Mouse (Mus musculus) cerebellum, postnatal 25 days (tissue): ENCODE measurements around the gene Rps21.

ENCODE experiments used
- DNase-seq, 2 experiments: peaks; one replicate each; pipeline ENCODE4 v3.0.0; 2021; ENCODE audit warnings: mixed read lengths in 2 of 2

Gene Rps21

GRCm38 (mm10) chr2:180257001-180257521, at the start of gene Rps21:
Gene Rps21, plus strand, starts transcription at chr2:180257377.
- DNase-seq: peak; percentile 96 to 98

- DNase-seq: peak in 1 of 2 experiments; percentile 38
These were observed 49.3 kb upstream of the Rps21 start for GRCm38 (mm10) chr2:180207840-180208239.

DNA sequence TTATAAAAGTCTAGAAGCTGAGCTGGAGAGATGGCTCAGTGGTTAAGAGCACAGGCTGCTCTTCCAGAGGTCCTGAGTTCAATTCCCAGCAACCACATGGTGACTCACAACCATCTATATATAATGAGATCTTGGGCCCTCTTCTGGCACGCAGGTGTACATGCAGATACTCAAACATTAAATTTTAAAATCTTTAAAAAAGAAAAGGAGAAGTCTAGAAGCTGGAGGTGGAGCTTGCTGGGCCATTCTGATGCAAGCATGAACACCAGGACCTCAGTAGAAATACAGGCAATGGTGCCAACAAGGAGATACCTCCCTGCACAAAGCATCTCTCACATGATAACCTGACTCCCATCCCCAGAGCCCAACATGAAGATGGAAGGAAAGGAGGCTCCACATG, 48.2 kb upstream of the Rps21 start:
- DNase-seq: no peak

DNA sequence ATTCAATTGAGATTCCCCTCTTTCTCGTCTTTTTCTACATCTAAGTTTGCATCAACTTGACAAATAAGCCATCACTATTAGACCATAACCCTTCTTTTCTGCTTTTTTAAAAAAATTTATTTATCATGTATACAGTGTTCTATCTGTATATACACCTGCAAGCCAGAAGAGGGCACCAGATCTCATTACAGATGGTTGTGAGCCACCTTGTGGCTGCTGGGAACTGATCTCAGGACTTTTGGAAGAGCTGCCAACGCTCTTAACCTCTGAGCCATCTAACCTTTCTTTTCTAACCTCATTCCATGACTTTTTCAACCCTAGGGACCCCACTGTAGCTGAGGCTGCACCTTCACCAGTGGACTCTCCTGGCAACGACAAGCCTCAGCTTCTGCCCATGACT, 44.9 kb upstream of the Rps21 start:
- no peak for DNase-seq

DNA sequence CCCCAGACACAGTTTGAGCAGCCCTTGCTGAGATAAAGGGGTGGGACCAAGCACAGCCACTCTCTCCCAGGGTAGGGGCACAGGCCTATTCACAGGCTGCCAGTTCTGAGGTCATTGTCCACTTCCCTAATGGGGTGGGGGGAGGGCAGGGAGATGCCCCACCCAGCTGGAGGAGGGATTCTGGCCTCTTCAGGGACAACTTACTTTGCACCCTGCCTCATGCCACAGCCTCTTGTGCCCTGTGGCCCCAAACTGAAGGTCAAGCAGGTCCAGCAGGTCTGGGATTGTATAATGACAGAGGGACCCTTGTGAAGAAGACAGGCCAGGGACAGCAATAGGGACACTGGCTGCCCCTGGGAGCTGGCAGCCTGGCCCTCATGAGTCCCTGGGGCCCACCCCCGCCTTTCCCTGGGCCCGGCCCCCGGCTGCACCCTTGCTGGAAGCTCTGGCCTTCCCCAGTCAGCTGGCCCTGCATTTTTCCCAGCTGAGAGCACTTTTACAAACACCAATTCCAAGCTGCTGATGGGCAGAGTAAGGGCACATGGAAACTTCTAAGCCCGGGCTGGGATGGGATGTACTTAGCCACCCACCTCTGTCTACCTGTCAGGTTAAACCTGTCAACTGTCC, 42.7 kb upstream of the Rps21 start:
- DNase-seq: no peak

DNA sequence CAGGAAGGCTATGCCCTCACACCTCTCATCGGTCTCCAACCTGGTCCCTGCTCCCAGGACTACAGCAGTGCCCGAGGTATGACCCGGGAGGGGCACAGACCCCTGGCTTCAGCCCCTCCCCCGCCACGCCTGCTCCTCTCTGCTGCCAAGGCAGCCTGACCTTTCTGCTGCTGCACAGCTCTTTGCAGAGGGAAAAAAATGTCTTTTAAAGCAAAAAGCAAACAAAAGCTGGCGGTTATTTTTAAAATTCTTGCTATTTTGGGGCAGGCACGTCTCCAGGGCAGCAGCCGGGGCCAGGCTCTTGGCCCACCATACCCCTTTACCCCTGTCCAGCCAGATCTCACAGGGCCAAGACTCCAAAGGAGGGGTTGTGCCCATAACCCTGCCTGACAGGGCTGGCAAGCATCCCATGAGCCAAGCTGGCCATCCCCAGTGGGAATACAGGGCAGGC, 42.1 kb upstream of the Rps21 start:
- DNase-seq: peak in 1 of 2 experiments; percentile 37

GRCm38 (mm10) chr2:180215951-180216350, 41.2 kb upstream of the Rps21 start:
- DNase-seq: peak in 1 of 2 experiments; percentile 34

DNA sequence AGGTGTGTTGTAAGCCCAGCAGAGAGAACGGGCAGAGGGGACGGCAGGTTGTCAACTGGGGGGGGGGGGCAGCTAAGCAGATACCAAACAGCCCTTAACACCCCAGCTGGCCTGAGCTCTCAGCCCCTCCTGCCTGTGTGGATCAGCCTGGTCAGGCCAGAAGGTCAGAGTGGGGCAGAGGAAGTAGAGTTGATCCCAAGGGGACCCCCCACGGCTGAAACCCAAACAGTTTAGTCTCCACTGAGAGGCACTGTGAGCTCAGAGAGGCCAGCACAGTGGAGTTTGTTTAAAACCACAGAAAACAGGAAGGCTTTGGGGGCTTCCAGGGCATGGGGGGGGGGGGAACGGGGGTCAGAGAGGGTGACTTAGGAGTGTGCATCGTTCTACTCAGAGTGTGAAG, 40.3 kb upstream of the Rps21 start:
- DNase-seq: no peak

DNA sequence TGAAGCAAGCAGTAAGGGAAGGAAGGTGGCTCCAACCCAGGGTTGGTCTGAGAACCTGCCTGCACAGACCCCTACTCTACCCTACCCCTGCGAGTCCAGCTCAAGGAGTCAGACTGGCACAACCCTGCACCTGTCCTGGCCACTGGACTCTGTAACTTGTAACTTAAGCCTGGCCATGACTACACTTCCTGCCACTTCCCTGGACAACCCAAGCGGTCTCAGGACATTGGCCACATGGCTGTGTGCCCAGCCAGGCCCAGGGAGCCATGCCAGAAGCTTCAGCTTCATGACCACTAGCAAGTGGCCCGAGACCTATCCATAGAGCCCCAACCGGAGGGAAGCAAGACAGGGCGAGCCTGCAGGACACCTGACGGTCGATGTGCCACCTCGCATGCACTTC, 39.6 kb upstream of the Rps21 start:
- peak; percentile 67 to 81 for DNase-seq

GRCm38 (mm10) chr2:180218241-180218640, 38.9 kb upstream of the Rps21 start:
- no peak for DNase-seq

- no peak for DNase-seq
These were observed 38.5 kb upstream of the Rps21 start for GRCm38 (mm10) chr2:180218677-180219076.

DNA sequence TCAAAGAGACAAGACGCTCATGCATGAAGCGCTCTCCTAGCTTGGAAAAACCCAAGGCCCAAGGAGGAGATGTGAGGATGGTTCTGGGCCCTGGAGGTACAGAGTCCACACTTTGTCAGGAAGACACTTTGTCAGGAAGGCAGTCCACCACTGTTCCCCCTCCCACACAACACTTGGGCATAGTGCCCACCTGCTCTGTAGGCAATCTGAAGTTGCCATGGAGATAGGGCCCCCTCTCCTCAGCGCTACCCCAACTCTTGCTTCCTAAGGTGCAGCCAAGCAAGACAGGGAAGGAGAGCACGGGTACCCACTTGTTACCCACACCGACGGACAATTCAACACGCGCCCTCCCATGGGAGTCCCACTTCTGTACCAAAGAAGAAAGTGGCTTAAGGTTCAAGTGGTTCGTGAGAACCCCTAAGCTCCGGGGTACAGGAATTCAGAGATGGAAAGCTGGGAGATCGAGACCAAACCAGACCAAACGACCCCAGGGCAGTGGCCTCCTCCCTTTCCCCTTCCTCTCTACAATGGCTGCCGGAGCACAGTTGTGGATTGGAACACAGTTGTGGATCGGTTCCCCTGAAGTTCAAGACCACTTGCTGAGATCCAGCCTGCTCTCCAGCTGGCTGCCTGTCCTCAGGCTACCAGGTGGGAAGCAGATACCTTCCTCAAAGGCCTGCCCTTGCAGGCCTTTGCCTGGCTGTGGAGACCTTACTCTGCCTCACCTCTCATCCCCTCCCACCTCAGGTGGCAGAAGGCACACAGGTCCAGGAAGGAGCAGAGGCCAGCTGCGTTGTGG, 37.8 kb upstream of the Rps21 start:
- no peak for DNase-seq

- DNase-seq: no peak
These were observed 37.0 kb upstream of the Rps21 start for GRCm38 (mm10) chr2:180220165-180220564.

- DNase-seq: no peak
These were observed 36.1 kb upstream of the Rps21 start for GRCm38 (mm10) chr2:180221051-180221450.

DNA sequence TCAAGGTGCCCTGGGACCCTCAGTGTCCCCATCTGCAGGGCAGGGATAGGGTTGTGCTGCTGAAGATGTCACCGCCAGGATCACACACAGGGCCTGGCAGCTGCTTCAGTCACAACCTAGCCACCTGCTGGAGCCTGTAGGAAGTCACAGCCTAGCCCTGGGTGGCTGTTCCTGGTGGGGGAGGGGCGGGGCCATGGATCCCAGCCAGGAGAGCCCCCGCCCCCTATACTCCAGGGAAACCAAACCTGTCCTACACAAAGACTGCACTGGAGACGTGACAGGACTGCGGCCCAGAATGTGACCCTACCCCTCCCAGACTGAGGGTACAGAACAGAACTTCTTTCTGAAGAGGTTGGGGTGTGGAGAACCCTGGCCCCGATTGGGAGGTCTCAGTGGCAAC, 34.9 kb upstream of the Rps21 start:
- DNase-seq: no peak

DNA sequence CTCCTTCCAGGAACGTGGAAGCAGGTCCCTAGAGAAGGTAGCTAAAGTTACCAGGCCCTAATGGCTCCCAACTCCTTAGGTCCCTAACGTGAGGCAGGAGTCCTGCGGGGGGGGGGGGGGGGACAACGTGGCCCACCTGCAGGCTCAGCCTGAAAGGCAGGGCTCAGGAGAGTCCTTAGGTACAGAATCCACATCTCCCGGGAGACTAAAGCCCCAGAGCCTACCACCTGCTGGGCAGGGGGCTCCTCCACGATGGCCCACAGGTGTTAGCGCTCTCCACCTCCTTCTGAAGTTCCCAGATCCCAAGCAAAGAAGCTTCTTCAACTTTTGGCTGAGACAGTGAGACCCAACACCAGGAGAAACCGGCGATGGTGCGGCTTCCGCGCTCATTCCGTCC, 32.5 kb upstream of the Rps21 start:
- no peak for DNase-seq

- peak; percentile 53 to 55 for DNase-seq
These were observed 32.0 kb upstream of the Rps21 start for GRCm38 (mm10) chr2:180225044-180225761.

DNA sequence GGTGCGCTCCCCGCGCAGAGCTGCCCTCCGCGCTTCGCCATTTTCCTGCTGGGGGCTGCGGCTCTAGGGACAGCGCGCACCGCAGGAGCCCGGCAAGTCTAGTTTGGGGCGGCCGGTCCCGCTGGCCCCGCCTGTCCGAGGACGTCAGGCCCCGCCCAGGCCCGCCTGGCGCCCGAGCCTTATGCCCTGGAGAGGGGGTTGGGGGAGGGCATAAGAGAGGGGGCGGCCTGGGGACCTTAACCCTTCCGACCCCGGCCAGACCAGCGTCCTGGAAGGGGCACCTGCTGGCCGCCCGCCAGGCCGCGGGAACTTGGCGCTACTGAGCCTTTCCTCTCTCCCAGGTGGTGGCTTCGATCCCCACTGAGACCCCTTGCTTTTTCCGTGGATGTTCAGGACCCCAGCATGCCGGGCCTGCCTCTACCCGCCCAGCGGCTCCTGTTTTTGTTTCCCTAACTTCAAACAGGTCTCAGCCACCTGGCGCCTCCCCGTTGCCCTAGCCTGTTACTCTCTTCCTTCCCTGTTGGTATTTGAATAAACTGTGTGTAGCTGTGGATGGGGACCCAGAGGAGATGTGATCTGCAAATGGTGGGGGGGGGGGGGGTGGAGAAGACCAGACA, 31.3 kb upstream of the Rps21 start, which contains the start of gene Lama5:
Gene Lama5 (minus strand): TSS at position 98 of the 617 bp plus-strand sequence.
- DNase-seq: peak in 1 of 2 experiments; percentile 58

DNA sequence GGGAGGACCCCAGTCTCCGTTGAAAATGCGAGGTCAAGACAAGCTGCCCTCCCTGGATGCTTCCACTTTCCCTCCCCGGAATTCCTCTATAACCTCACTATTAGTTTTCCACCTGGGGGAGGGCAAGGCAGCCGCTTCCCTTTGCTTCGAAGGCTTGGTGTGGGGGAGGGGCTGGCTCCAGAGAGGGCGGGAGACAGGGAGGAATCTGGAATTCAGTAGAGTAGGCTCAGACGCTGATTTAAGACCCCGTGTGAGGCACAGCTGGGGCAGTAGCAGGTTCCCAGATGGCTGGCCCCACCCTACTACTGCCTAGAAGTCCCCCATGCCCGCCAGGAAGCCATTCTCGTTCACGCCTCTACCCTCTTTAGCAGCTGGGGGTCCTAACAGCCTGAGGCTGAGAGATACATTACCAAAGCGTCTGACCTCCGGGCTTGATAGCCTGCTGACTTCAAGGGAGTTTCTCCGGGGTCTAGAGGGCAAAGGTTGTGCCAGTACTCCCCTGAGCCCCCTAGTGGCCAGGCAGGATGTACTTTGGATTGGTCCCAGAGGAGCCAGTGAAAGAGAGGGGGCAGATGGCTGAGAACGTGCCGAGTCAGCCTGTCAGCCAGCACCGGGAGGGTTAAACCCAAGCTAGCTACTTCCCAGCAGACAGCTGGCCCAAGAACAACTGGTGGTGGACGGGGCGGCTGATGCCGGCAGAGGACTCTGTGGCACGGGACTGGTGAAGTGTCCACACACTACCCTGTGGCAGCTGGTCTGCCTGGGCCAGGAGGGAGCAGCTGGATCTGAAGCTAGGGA, 29.7 kb upstream of the Rps21 start:
- peak; percentile 47 to 68 for DNase-seq

GRCm38 (mm10) chr2:180228060-180228458, 29.1 kb upstream of the Rps21 start:
- DNase-seq: no peak

GRCm38 (mm10) chr2:180228592-180228991, 28.6 kb upstream of the Rps21 start:
- no peak for DNase-seq

- DNase-seq: no peak
These were observed 28.0 kb upstream of the Rps21 start for GRCm38 (mm10) chr2:180229129-180229528.
